Mouse (Mus musculus): ENCODE measurements around the gene Rnase2b. TPM values are rescaled to one million over a fixed set of nuclear protein-coding genes. Genes with fewer than 3 reads are reported as not detected.

The Rnase2b gene
- polyA plus RNA-seq (2012; rRNA removed) = not detected in 2 replicates

DNA sequence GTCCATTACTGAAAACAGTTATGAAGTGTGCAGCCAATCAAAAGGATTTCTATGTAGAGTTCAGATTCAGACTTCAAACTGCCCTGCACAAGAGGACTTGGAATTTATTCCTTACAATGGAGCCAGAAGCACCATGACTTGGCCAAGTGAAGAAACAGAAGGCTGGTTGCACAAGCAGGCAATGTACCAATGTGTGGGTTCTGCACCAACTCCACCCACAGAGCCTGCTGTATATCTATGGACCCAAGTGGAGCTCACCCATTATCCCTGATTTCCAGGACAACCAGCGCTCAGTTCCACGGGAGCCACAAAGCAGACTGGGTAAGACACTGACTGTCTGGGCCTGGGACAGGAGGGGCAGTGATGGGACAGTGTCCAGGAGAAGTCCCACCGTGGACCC is at the start of gene Rnase2b:
Gene Rnase2b, plus strand, starts transcription at position 285 of the 400 bp plus-strand sequence.

DNA sequence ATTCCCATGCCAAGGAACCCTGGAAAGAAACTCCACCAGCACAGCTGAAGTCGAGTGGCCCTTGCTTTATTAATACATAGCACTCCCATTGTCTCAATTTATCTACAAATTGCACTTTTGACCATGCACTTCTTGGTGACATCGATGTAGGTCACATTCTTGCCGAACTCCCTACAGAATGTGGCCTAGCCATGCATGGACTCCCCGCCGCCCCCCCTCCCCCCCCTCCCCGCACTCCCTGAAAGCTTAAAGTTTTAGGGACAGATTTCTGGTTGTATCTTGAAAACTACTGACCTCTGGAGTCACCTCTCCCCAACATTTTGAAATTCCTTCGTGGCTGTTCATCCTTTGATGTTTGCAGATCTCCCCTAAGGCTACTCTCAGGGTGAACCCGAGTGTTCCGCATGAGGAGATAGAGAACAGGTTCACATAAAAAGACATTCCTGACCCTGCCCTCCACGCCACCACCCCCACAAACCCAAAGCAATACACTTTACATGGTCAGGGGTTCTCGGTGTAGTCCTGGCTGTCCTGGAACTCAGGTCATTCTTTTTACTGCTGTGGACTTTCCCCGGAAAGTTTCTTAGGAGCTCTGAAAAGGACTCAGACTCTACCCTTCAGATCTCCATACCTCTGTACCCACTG is 48.0 kb upstream of the Rnase2b start, which contains the start of gene Eddm3b:
Gene Eddm3b, plus strand, starts transcription at position 511 of the 645 bp plus-strand sequence.

DNA sequence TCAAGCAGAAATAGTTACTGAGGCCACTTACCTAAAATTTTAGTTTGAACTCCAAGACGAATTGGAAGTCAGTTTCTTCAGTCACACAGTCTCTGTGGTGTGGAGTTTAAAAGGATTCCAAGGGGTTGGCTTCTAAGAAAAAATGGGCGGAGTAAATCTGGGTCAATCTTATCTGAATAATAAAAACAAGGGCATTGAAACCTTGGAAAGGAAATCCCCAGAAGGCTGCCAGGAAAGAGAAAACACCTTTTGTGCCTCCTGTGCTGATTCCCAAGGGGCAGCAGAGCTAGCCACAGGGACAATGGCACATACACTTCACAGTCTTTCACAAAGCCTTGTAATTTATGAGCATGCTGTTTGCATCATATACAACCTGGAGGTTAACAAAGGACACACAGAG is 15.4 kb upstream of the Rnase2b start, which contains the start of gene Rnase1:
Gene Rnase1, minus strand, starts transcription at position 101 of the 400 bp plus-strand sequence.

DNA sequence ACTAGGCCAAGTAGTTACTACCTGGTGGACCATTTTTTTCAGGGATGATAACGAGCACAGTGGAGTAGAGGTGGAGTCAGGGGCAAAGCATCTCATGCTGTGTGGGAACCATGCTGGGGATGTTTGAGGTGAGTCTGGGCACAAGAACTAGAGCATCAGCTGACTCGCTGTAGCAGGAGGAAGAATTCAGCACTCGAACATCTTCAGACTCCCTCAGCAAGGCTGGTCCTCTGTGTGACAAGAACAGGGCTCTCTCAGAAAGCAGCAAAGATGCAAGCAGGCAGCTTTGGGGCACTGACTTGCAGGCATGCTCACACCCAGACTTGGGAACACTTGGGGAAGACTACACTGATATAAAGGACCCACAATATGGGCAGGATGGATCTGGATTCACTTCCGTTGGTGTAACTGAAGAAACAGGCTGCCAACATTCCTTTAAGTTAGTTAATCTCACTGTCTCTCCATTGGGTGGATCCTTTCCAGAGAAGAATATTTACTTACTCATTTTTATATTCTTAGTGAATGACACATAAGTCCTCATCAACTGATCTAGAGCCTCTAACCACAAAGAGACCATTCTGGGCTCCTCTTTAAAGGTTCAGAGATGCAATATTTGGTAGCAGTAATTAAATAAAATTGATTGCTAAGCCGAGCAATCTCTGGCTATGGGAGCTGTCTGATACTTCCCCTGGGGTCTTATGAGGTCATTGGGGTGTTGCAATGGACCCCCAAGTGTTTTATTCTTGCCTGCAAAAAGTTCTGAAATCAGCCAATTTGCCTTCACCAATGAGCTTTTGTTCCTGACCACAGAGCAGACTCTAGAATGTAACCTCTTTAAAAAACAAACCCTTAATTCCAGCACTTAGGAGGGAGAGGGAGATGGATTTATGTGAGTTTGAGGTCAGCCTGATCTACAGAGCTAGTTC is 37.3 kb downstream of the Rnase2b start, which contains the start of gene Ang2:
Gene Ang2, minus strand, starts transcription at position 51 of the 926 bp plus-strand sequence.

DNA sequence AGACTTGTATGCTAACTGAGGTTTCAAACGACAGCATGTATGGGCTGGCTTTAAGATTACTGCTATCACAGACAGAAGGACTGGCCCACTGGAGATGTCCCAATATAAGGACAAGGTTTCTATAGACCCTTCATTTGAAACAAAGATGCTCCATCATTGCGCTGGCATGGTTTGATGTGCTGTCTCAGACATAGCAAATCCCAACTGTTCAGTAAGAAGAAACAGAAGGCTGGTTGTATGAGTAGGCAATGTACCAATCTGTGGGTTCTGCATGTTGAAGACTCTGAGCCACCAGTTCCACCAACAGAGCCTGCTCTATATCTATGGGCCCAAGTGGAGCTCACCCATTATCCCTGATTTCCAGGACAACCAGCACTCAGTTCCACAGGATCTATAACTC is 41.1 kb downstream of the Rnase2b start, which contains the start of gene Ear14:
Gene Ear14, plus strand, starts transcription at position 277 of the 400 bp plus-strand sequence.

Other genes starting within 250 kb of the Rnase2b start
- gene Osgep, start 237.4 kb upstream of the Rnase2b start, polyA plus RNA-seq (2012; rRNA removed) = 122 and 139 TPM in 2 replicates
- gene Apex1, start 237.3 kb upstream of the Rnase2b start, polyA plus RNA-seq (2012; rRNA removed) = 167 and 214 TPM in 2 replicates
- gene Pip4p1, start 231.4 kb upstream of the Rnase2b start, polyA plus RNA-seq (2012; rRNA removed) = 129 and 137 TPM in 2 replicates
- gene Pnp, start 231.2 kb upstream of the Rnase2b start, polyA plus RNA-seq (2012; rRNA removed) = 22.1 and 24.5 TPM in 2 replicates
- 28.5 and 35.7 TPM in 2 replicates for gene Gm49342, start 217.7 kb upstream of the Rnase2b start, polyA plus RNA-seq (2012; rRNA removed)
- 0.23 and 0.28 TPM in 2 replicates for gene Pnp2, start 206.3 kb upstream of the Rnase2b start, polyA plus RNA-seq (2012; rRNA removed)
- 0.04 TPM in 1 of 2 replicates, not detected in the other for gene Rnase10, start 154.5 kb upstream of the Rnase2b start, polyA plus RNA-seq (2012; rRNA removed)
- gene Rnase9, start 120.4 kb upstream of the Rnase2b start, polyA plus RNA-seq (2012; rRNA removed) = not detected in 2 replicates
- gene Rnase11, start 112.1 kb upstream of the Rnase2b start, polyA plus RNA-seq (2012; rRNA removed) = not detected in 2 replicates
- gene Rnase12, start 104.6 kb upstream of the Rnase2b start, polyA plus RNA-seq (2012; rRNA removed) = not detected in 2 replicates
- not detected in 2 replicates for gene Olfr750, start 87.8 kb upstream of the Rnase2b start, polyA plus RNA-seq (2012; rRNA removed)
- gene Rnase4, start 71.2 kb upstream of the Rnase2b start, polyA plus RNA-seq (2012; rRNA removed) = 14.3 and 24.3 TPM in 2 replicates
- 4.3 and 6.9 TPM in 2 replicates for gene Ang, start 71.1 kb upstream of the Rnase2b start, polyA plus RNA-seq (2012; rRNA removed)
- gene Eddm3b, start 47.8 kb upstream of the Rnase2b start, polyA plus RNA-seq (2012; rRNA removed) = not detected in 2 replicates
- 0.35 and 0.66 TPM in 2 replicates for gene Rnase6, start 38.4 kb upstream of the Rnase2b start, polyA plus RNA-seq (2012; rRNA removed)
- gene Rnase1, start 15.5 kb upstream of the Rnase2b start, polyA plus RNA-seq (2012; rRNA removed) = 0.25 and 0.31 TPM in 2 replicates
- gene Ang2, start 36.9 kb downstream of the Rnase2b start, polyA plus RNA-seq (2012; rRNA removed) = not detected in 2 replicates
- gene Ear14, start 41.1 kb downstream of the Rnase2b start, polyA plus RNA-seq (2012; rRNA removed) = not detected in 2 replicates
- gene Rnase2a, start 93.9 kb downstream of the Rnase2b start, polyA plus RNA-seq (2012; rRNA removed) = not detected in 2 replicates
- not detected in 2 replicates for gene Gm7247, start 199.5 kb downstream of the Rnase2b start, polyA plus RNA-seq (2012; rRNA removed)
- gene Vmn2r88, start 248.6 kb downstream of the Rnase2b start, polyA plus RNA-seq (2012; rRNA removed) = not detected in 2 replicates

Measured in central nervous system, embryonic 14 days (tissue).